Mouse (Mus musculus) hindbrain, embryonic 10.5 days (tissue): ENCODE results near the gene Gm45785. TPM values are rescaled to one million over a fixed set of nuclear protein-coding genes. Genes with fewer than 3 reads are reported as not detected.

Experiments used
- DNase-seq: peaks from one replicate; pipeline ENCODE4 v3.0.0-alpha.2; 2017; ENCODE audit warnings: low spot score
- H3K27ac ChIP-seq: fragments of 300-500 bp; sonication (generic); 2 replicates; pipeline ENCODE4 v1.5.1; 2016; ENCODE audit warnings: mild to moderate bottlenecking, moderate library complexity
- H3K27me3 ChIP-seq: fragments of 300-500 bp; sonication (generic); 2 replicates; pipeline ENCODE4 v1.6.1; 2016; ENCODE audit warnings: mild to moderate bottlenecking; ENCODE audit not compliant: poor library complexity, insufficient read depth, severe bottlenecking
- H3K36me3 ChIP-seq: fragments of 300-500 bp; sonication (generic); 2 replicates; pipeline ENCODE4 v1.6.1; 2016; ENCODE audit warnings: mild to moderate bottlenecking, moderate library complexity
- H3K4me1 ChIP-seq: fragments of 300-500 bp; sonication (generic); replicated peaks from 2 replicates; pipeline ENCODE4 v1.6.1; 2016; ENCODE audit warnings: mild to moderate bottlenecking
- H3K4me3 ChIP-seq: fragments of 300-500 bp; sonication (generic); 2 replicates; pipeline ENCODE4 v1.5.1; 2016; ENCODE audit warnings: mild to moderate bottlenecking, moderate library complexity
- H3K9me3 ChIP-seq: fragments of 300-500 bp; sonication (generic); 2 replicates; pipeline ENCODE4 v1.6.1; 2016; ENCODE audit warnings: mild to moderate bottlenecking, moderate library complexity
- WGBS: fragments of 180-500 bp; shearing (Covaris S2); methylation state at CpG from one replicate; pipeline ENCODE4 v1.1.7; 2016; 5-methylcytosine and 5-hydroxymethylcytosine counted together
- polyA plus RNA-seq: library from polyadenylated mRNA; unstranded; fragments of >200 nt; fragmentation: Nextera tagmentation; extraction: Ambion mirVana; gene quantifications from 2 replicates; pipeline ENCODE4 v1.2.1, GENCODE M21; 2016

Gm45785 gene
- polyA plus RNA-seq, 1 experiment from 2014 or later: not detected

- Histone ChIP-seq H3K27ac (no peak overlapping the region), H3K9me3 (no peaks in the 10 kb centered on the region), H3K4me3 (peak overlapping the region; percentile 74; the same call in 1 of the 2 replicates), H3K27me3 (no peaks in the 10 kb centered on the region), H3K4me1 (peaks cover 30% of the 10 kb centered on the region), H3K36me3 (peaks cover 50% of the 10 kb centered on the region)
- no peak for DNase-seq
- WGBS: 95% methylated on average over 18 of the region's 18 CpGs
These were observed 1.6 kb downstream of the Gm45785 start for GRCm38 (mm10) chr7:140854483-140854882.

DNA sequence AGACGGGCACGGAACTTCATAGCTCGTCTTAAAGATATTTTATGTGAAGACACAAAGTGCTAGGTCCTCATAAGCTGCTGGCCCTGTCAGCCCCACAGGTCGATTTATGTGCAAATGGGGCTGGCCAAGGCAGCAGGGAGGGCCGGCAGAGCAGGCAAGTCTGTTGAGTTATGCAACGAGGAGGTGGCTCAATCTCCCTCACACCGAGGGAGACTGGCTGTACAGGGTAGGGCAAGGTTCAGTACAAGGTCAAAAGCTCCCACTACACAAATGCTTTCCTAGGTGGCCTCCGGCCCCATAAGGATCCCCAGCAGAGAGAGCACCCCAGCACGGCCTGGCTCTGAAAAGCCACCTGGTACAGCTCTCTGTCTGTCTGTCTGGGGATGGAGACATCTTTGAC lies 2.7 kb downstream of the Gm45785 start:
- WGBS: 82% methylated on average over 9 of the region's 9 CpGs
- Histone ChIP-seq H3K9me3 (no peaks in the 10 kb centered on the region), H3K36me3 (peaks cover 39% of the 10 kb centered on the region), H3K4me1 (peaks cover 19% of the 10 kb centered on the region), H3K27me3 (no peaks in the 10 kb centered on the region), H3K27ac (no peak overlapping the region), H3K4me3 (no peak overlapping the region)
- no peak for DNase-seq

DNA sequence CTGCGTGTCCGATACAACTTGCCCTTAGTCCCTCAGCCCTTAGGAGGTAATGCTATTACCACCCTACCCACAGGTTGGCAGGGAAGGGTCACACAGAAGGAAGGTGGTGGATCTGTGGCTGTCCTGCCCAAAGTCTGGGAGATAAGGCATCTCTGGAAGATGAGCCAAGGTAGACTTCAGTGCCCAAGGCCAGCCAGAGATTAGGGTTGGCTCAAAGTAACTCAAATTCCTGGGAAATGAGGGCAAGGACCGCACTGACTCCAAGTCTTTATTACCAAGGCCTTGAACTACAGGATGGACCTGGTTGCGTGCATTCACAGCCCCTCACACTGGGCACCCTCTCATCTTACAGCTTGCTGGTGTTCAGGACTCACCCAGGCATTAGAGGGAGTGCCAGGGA lies 4.2 kb downstream of the Gm45785 start:
- no peak overlapping the region for H3K27ac ChIP-seq
- peaks cover 9% of the 10 kb centered on the region for H3K4me1 ChIP-seq
- no peaks in the 10 kb centered on the region for H3K27me3 ChIP-seq
- WGBS: 94% methylated on average over 4 of the region's 4 CpGs
- peaks cover 36% of the 10 kb centered on the region for H3K36me3 ChIP-seq
- H3K9me3 ChIP-seq: no peaks in the 10 kb centered on the region
- DNase-seq: no peak
- H3K4me3 ChIP-seq: no peak overlapping the region

- no peak for DNase-seq
- Histone ChIP-seq H3K27me3 (0 out of 2 replicates have a peak, but pooled peaks cover 8% of the 10 kb centered on the region), H3K9me3 (no peaks in the 10 kb centered on the region), H3K36me3 (peaks cover 24% of the 10 kb centered on the region), H3K4me3 (no peak overlapping the region), H3K4me1 (peaks cover 3% of the 10 kb centered on the region; the same call in 1 of the 2 replicates), H3K27ac (no peak overlapping the region)
- 92% methylated on average over 10 of the region's 10 CpGs for WGBS
These were observed 7.5 kb downstream of the Gm45785 start for GRCm38 (mm10) chr7:140848591-140848990.

- peaks cover 3% of the 10 kb centered on the region; the same call in 1 of the 2 replicates for H3K4me1 ChIP-seq
- H3K4me3 ChIP-seq: no peak within 1 kb of the TSS
- no peak within 1 kb of the TSS for H3K27ac ChIP-seq
- WGBS: 79% methylated on average over 11 of the region's 11 CpGs
- H3K27me3 ChIP-seq: peaks cover 13% of the 10 kb centered on the region; the same call in 1 of the 2 replicates
- no peaks in the 10 kb centered on the region for H3K9me3 ChIP-seq
- H3K36me3 ChIP-seq: peaks cover 18% of the 10 kb centered on the region
- no peak for DNase-seq
These were observed 8.2 kb downstream of the Gm45785 start, which contains the start of gene Odf3 for GRCm38 (mm10) chr7:140847755-140848580. TSS of gene Odf3 (plus strand) at chr7:140847805.

DNA sequence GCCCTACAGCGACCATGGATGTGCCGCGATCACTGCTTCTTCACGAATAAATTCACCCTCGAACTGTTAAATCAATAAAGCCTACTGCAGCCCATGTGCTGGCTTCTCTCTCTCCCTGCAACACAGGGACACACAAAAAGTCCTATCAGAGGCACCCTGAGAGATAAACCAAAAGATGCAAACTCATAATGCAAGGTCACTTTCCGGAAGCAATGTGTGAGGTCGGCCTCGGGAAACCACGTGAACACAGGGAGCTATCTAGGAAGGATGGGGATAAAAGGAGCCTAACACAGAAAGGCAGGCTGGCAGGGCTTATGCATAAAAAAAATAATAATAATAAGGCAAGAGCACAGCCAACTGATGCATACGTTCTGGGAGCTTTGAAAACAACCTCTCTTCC lies 9.5 kb downstream of the Gm45785 start:
- H3K36me3 ChIP-seq: peaks cover 5% of the 10 kb centered on the region
- no peak overlapping the region for H3K4me3 ChIP-seq
- no peak for DNase-seq
- 91% methylated on average over 10 of the region's 10 CpGs for WGBS
- no peak overlapping the region for H3K27ac ChIP-seq
- peaks cover 26% of the 10 kb centered on the region for H3K27me3 ChIP-seq
- no peaks in the 10 kb centered on the region for H3K9me3 ChIP-seq
- H3K4me1 ChIP-seq: peaks cover 3% of the 10 kb centered on the region; the same call in 1 of the 2 replicates

DNA sequence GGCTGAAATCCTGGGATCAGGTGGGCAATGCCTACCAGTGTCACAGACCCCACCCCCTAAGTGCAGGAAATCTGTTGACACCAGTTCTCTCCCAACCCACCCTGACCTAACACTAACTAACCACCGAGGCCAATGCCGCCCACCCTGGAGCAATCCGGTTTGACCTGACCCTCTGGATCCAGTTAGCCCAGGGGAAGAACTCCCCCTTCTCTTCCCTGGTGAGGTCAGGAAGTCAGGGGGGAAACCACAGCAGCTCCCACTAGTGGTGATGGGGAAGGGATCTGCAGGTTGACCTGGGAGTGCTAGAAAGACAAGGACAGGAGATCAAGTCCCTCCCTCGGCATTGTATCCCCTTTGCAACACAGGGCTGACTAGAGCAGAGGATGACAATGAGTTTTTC lies 10.4 kb downstream of the Gm45785 start:
- Histone ChIP-seq H3K9me3 (no peaks in the 10 kb centered on the region), H3K4me3 (no peak overlapping the region), H3K36me3 (no peaks in the 10 kb centered on the region), H3K4me1 (peaks cover 3% of the 10 kb centered on the region; the same call in 1 of the 2 replicates), H3K27me3 (peaks cover 36% of the 10 kb centered on the region), H3K27ac (no peak overlapping the region)
- 68% methylated on average over 4 of the region's 4 CpGs for WGBS
- no peak for DNase-seq

DNA sequence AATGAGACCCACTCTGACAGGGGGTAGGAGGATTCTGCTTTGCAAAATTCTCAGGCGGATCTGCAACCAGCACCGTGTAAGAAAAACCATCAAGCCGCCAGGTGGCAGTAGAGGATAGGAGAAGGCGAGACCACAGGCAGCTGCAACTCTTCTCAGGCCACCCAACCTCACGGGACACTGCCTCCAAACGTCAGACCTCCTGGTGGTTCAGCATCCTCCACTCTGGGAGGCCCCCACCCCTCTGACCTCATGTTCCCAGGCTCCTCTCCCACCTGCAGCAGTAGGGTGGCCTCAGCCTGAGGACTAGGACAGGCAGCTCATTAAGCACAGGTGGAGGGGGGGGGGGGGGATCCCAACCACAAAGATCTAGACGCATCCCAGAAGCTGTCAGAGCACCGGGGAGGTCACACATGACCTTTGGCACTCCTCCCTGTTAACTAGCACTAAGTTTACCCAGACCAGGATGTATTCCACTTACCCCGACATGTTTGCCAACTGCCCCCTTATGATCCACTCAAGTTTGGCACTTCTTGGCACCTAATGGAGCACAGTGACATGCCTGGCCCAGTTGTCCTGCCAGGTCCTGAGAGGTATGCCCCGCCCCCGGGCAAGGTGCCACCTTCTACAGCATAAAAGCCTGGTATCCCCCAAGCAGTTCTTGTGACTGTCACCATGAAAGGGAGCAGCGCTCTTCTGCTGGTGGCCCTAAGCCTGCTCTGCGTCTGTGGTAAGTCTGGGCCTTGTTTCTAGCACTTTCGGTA lies 11.0 kb downstream of the Gm45785 start, which contains the start of gene Scgb1c1:
TSS of gene Scgb1c1 (plus strand) at position 643 of the 761 bp plus-strand sequence.
- peaks cover 42% of the 10 kb centered on the region for H3K27me3 ChIP-seq
- H3K27ac ChIP-seq: no peak within 1 kb of the TSS
- peaks cover 3% of the 10 kb centered on the region; the same call in 1 of the 2 replicates for H3K4me1 ChIP-seq
- H3K36me3 ChIP-seq: no peaks in the 10 kb centered on the region
- peak; percentile 88 for DNase-seq
- H3K4me3 ChIP-seq: no peak within 1 kb of the TSS
- WGBS: 32% methylated on average over 14 of the region's 14 CpGs
- no peaks in the 10 kb centered on the region for H3K9me3 ChIP-seq

DNA sequence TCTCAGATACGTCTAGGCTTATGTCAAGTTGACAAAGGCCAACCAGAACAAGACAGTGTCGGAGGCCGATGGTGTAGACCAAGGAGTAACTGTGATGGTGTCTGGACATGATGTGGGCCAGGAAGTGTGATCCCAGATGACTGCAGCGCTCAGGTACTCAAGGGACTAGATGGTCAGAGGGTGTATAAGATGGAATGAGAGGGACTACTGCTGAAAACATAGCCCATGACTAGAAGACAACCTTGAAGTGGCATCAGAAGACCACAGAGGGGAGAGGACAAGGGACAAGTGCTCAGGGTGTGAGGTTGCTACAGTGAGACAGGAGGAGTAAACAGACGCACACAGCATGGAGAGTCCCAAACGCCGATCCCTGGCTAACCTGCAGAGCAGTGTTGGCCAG lies 12.3 kb downstream of the Gm45785 start:
- Histone ChIP-seq H3K4me3 (no peak overlapping the region), H3K9me3 (no peaks in the 10 kb centered on the region), H3K4me1 (peaks cover 3% of the 10 kb centered on the region; the same call in 1 of the 2 replicates), H3K27ac (no peak overlapping the region), H3K27me3 (peaks cover 50% of the 10 kb centered on the region), H3K36me3 (no peaks in the 10 kb centered on the region)
- WGBS: 79% methylated on average over 7 of the region's 7 CpGs
- no peak for DNase-seq

DNA sequence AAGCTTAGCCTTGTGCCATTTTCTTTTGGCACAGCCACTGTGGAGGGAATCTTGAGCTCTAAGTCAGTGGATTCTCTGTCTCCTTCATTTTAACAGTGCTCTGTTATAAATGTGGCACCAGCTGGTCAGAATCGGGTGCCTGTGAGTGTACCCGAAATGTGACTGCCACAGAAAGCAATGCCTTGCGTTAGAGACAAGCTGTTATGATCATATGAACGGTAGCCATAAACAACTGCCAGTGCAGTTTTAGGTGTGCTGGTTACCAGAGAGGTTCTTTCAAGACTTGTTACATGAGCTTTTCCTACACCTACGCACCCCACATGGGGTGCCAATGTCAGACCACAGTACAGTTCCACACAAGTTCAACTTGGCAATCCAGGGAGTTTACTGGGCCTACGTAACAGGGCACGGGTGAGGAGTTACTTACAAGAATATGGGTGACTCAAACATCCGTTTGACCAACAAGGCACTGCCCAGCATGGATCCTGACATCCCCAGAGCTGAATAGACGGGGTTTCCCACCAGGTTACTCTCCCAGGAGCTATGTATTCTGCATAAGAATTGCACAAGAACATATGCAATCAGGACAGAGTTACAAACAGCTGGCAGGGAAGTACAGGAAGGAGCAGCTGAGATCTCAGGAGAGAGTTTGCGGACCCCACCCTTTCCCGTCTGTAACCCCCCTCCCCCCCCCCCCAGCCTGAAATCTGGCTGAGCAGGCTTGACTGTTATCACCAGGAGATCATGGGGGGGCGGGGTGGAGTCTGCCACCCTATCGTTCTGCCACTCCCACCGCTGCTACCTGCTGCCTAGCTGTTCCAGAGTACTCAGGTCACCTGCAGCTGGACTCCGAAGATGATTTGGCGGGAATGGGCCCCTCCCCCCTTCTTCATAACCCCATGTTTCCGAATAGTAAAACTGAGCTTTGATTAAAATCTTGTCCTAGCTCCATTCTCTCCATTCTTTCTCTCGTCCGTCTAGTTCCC lies 15.1 kb downstream of the Gm45785 start:
- no peaks in the 10 kb centered on the region for H3K36me3 ChIP-seq
- no peak overlapping the region for H3K27ac ChIP-seq
- WGBS: 38% methylated on average over 19 of the region's 19 CpGs
- peaks cover 3% of the 10 kb centered on the region; the same call in 1 of the 2 replicates for H3K4me1 ChIP-seq
- peaks cover 50% of the 10 kb centered on the region for H3K27me3 ChIP-seq
- H3K9me3 ChIP-seq: no peaks in the 10 kb centered on the region
- DNase-seq: no peak
- H3K4me3 ChIP-seq: no peak overlapping the region

GRCm38 (mm10) chr7:140839556-140839955 lies 16.6 kb downstream of the Gm45785 start:
- WGBS: 70% methylated on average over 5 of the region's 5 CpGs
- H3K4me3 ChIP-seq: no peak overlapping the region
- H3K27ac ChIP-seq: no peak overlapping the region
- H3K9me3 ChIP-seq: no peaks in the 10 kb centered on the region
- peaks cover 57% of the 10 kb centered on the region for H3K27me3 ChIP-seq
- H3K4me1 ChIP-seq: peaks cover 4% of the 10 kb centered on the region; the same call in 1 of the 2 replicates
- no peak for DNase-seq
- H3K36me3 ChIP-seq: no peaks in the 10 kb centered on the region
